Mouse (Mus musculus) limb, embryonic 14.5 days (tissue): ENCODE measurements around the gene Vdr. TPM values are rescaled to one million over a fixed set of nuclear protein-coding genes. Genes with fewer than 3 reads are reported as not detected.

ENCODE experiments used
- ATAC-seq: fragments of 200-750 bp; cut with Nextera tagmentation; 2 replicates; pipeline ENCODE4 v1.8.0; 2017; ENCODE audit warnings: low read depth, moderate number of reproducible peaks, moderate TSS enrichment; ENCODE audit not compliant: low FRiP score
- DNase-seq: peaks from one replicate; pipeline ENCODE4 v3.0.0-alpha.2; 2015; ENCODE audit warnings: low spot score
- H3K27ac ChIP-seq: fragments of 300-500 bp; sonication (generic); replicated peaks from 2 replicates; pipeline ENCODE4 v1.5.1; 2014; ENCODE audit warnings: low read depth, mild to moderate bottlenecking, low read length, moderate library complexity, mixed read lengths
- H3K27me3 ChIP-seq: fragments of 300-500 bp; sonication (generic); 2 replicates; pipeline ENCODE4 v1.6.1; 2014; ENCODE audit warnings: low read length, mixed read lengths; ENCODE audit not compliant: control insufficient read depth, insufficient read depth
- H3K36me3 ChIP-seq: fragments of 300-500 bp; sonication (generic); 2 replicates; pipeline ENCODE4 v1.6.1; 2014; ENCODE audit warnings: mild to moderate bottlenecking, low read length, moderate library complexity, mixed read lengths; ENCODE audit not compliant: control insufficient read depth, insufficient read depth
- H3K4me1 ChIP-seq: fragments of 300-500 bp; sonication (generic); 2 replicates; pipeline ENCODE4 v1.6.1; 2014; ENCODE audit warnings: antibody characterized with exemption, low read length, mixed read lengths; ENCODE audit not compliant: control insufficient read depth, insufficient read depth
- H3K4me2 ChIP-seq: fragments of 300-500 bp; sonication (generic); replicated peaks from 2 replicates; pipeline ENCODE4 v1.6.1; 2014; ENCODE audit warnings: low read depth, mild to moderate bottlenecking, low read length, moderate library complexity; ENCODE audit not compliant: severe bottlenecking
- H3K4me3 ChIP-seq: fragments of 300-500 bp; sonication (generic); replicated peaks from 2 replicates; pipeline ENCODE4 v1.5.1; 2014; ENCODE audit warnings: low read length
- H3K9ac ChIP-seq: fragments of 300-500 bp; sonication (generic); 2 replicates; pipeline ENCODE4 v1.6.1; 2014; ENCODE audit warnings: mild to moderate bottlenecking, low read depth, low read length, moderate library complexity; ENCODE audit not compliant: severe bottlenecking
- H3K9me3 ChIP-seq: fragments of 300-500 bp; sonication (generic); 2 replicates; pipeline ENCODE4 v1.6.1; 2016; ENCODE audit warnings: low read length; ENCODE audit not compliant: control insufficient read depth
- POLR2A ChIP-seq: fragments of 200-500 bp; IDR thresholded peaks from 2 replicates; pipeline ENCODE4 v1.8.0; 2012; ENCODE audit warnings: inconsistent platforms, mild to moderate bottlenecking, moderate library complexity, borderline replicate concordance; ENCODE audit not compliant: insufficient read depth, insufficient read length; ENCODE audit errors: extremely low read depth
- WGBS: fragments of 180-500 bp; shearing (Covaris S2); extraction: QIAGEN DNeasy Blood & Tissue Kit; methylation state at CpG from one replicate; pipeline ENCODE4 v1.1.7; 2014; 5-methylcytosine and 5-hydroxymethylcytosine counted together
- polyA plus RNA-seq, 2 experiments: library from polyadenylated mRNA; depleted of rRNA in 1 of 2; stranded (reverse) in 1 of 2; unstranded in 1 of 2; fragments of >200 nt; fragmentation: Nextera tagmentation in 1 of 2; extraction: Ambion mirVana in 1 of 2; gene quantifications; 2 replicates each; pipeline versions ENCODE4 v1.2.1 to v1.2.3; 2012 to 2014

The Vdr gene
- polyA plus RNA-seq, 2 experiments: 2.0 to 3.4 TPM

DNA sequence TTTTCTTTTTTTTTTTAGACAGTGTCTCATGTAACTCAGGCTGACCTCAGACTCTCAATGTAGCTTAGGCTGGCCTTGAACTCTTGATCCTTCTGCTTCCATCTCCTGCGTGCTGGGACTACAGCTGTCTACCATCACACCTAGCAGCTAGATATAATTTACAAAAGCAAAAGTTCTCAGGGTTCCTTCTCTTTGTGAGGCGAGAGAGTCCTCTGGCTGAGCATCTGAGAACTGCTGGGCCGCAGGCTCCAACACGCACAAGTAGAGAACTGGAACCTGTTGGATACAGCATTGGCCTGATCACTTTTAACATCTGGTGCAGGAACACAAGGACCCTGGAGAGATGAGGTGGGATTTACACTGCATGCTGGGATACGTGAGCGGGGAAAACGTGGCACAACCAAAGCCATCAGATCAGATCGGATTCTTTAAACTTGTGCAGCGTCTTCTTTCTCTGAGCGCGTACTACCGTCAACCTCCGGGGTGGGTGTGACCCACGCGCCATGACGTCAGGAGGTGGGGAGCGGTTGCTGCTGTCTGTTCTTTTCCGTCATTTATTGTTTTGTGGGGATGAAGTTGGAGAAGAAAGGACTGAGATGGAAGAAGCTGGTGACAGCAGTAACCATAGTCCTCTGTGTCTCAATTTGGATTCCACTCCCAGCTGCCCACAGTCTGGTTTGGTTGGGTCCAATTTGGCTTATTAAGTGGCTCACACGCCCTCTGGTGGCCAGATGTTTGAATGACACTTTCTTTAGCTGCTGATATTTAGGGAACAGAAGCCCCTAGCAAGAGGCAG lies 61.1 kb downstream of the Vdr start:
- no peak for TF ChIP-seq POLR2A
- Histone ChIP-seq H3K36me3 (no peaks in the 10 kb centered on the region), H3K9me3 (no peaks in the 10 kb centered on the region), H3K9ac (peak overlapping the region; percentile 42), H3K4me3 (peak overlapping the region; percentile 39), H3K27me3 (no peaks in the 10 kb centered on the region), H3K4me2 (peak overlapping the region; percentile 56), H3K27ac (peak overlapping the region; percentile 59), H3K4me1 (no peaks in the 10 kb centered on the region)
- ATAC-seq (peak; percentile 85), DNase-seq (peak; percentile 97)
- 4% methylated on average over 19 of the region's 19 CpGs for WGBS

DNA sequence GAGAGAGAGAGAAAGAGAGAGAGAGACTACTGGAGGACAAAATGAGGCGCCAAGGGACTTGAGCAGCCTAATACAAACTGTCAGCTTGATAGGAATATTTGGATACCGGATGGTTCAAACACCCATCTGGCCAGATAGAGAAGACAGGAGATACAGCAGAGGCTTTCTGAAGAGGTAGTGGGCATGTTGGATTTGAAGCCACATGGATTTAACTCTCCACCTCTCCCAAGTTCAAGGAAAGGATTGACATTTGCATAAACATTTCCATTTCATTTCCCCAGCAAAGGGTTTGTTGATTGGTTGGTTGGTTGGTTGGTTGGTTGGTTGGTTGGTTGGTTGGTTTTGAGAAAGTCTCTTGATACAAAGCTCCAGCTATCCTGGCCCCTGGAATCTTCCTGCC lies 62.6 kb downstream of the Vdr start:
- no peaks in the 10 kb centered on the region for H3K9me3 ChIP-seq
- TF ChIP-seq POLR2A: no peak
- no peaks in the 10 kb centered on the region for H3K4me1 ChIP-seq
- ATAC-seq (no peak), DNase-seq (no peak)
- no peak overlapping the region for H3K4me2 ChIP-seq
- no peak overlapping the region for H3K9ac ChIP-seq
- H3K4me3 ChIP-seq: no peak overlapping the region
- H3K27ac ChIP-seq: no peak overlapping the region
- no peaks in the 10 kb centered on the region for H3K27me3 ChIP-seq
- H3K36me3 ChIP-seq: no peaks in the 10 kb centered on the region
- 85% methylated on average over 2 of the region's 2 CpGs for WGBS

- H3K4me1 ChIP-seq: no peaks in the 10 kb centered on the region
- ATAC-seq (no peak), DNase-seq (no peak)
- no peak overlapping the region for H3K9ac ChIP-seq
- H3K27me3 ChIP-seq: no peaks in the 10 kb centered on the region
- H3K9me3 ChIP-seq: no peaks in the 10 kb centered on the region
- no peak overlapping the region for H3K4me2 ChIP-seq
- H3K36me3 ChIP-seq: no peaks in the 10 kb centered on the region
- no peak for TF ChIP-seq POLR2A
- H3K27ac ChIP-seq: no peak overlapping the region
- no peak overlapping the region for H3K4me3 ChIP-seq
- WGBS: 87% methylated on average over 4 of the region's 4 CpGs
Observed at GRCm38 (mm10) chr15:97847285-97847684, 63.1 kb downstream of the Vdr start.

- no peak for TF ChIP-seq POLR2A
- Histone ChIP-seq H3K4me1 (no peaks in the 10 kb centered on the region), H3K36me3 (no peaks in the 10 kb centered on the region), H3K27me3 (no peaks in the 10 kb centered on the region), H3K4me3 (no peak overlapping the region), H3K9ac (no peak overlapping the region), H3K27ac (no peak overlapping the region), H3K9me3 (no peaks in the 10 kb centered on the region), H3K4me2 (no peak overlapping the region)
- 92% methylated on average over 11 of the region's 11 CpGs for WGBS
- DNase-seq (no peak), ATAC-seq (no peak)
Observed at GRCm38 (mm10) chr15:97846121-97846882, 64.1 kb downstream of the Vdr start.

GRCm38 (mm10) chr15:97844037-97845034 lies 66.1 kb downstream of the Vdr start, which contains the start of gene Hdac7:
Hdac7 (minus strand) TSS chr15:97844502.
- 65% methylated on average over 19 of the region's 19 CpGs for WGBS
- no peak for TF ChIP-seq POLR2A
- ATAC-seq: no peak

More at GRCm38 (mm10) chr15:97844037-97845034, 66.1 kb downstream of the Vdr start, which contains the start of gene Hdac7:
- peaks cover 14% of the 10 kb centered on the region for H3K4me1 ChIP-seq
- no peaks in the 10 kb centered on the region for H3K9me3 ChIP-seq
- no peak for DNase-seq
- no peak within 1 kb of the TSS for H3K4me3 ChIP-seq
- no peaks in the 10 kb centered on the region for H3K27me3 ChIP-seq
- H3K27ac ChIP-seq: no peak within 1 kb of the TSS
- H3K36me3 ChIP-seq: no peaks in the 10 kb centered on the region
- no peak within 1 kb of the TSS for H3K9ac ChIP-seq
- H3K4me2 ChIP-seq: no peak within 1 kb of the TSS
